Mouse (Mus musculus) limb, embryonic 12.5 days (tissue): Measurements from ENCODE around the gene Rapgef2. TPM values are rescaled to one million over a fixed set of nuclear protein-coding genes. Genes with fewer than 3 reads are reported as not detected.

ENCODE experiments used
- ATAC-seq: fragments of 200-750 bp; cut with Nextera tagmentation; 2 replicates; pipeline ENCODE4 v1.8.0; 2017; ENCODE audit warnings: low read depth, moderate TSS enrichment; ENCODE audit not compliant: insufficient number of reproducible peaks, insufficient read depth, low FRiP score, low TSS enrichment
- H3K27ac ChIP-seq: fragments of 300-500 bp; sonication (generic); 2 replicates; pipeline ENCODE4 v1.5.1; 2016; ENCODE audit warnings: mild to moderate bottlenecking, moderate library complexity
- H3K27me3 ChIP-seq: fragments of 300-500 bp; sonication (generic); 2 replicates; pipeline ENCODE4 v1.6.1; 2016; ENCODE audit warnings: mild to moderate bottlenecking, moderate library complexity
- H3K36me3 ChIP-seq: fragments of 300-500 bp; sonication (generic); 2 replicates; pipeline ENCODE4 v1.6.1; 2016; ENCODE audit warnings: mild to moderate bottlenecking, moderate library complexity
- H3K4me1 ChIP-seq: fragments of 300-500 bp; sonication (generic); replicated peaks from 2 replicates; pipeline ENCODE4 v1.6.1; 2016
- H3K4me2 ChIP-seq: fragments of 300-500 bp; sonication (generic); 2 replicates; pipeline ENCODE4 v1.6.1; 2016; ENCODE audit warnings: mild to moderate bottlenecking, moderate library complexity
- H3K4me3 ChIP-seq: fragments of 300-500 bp; sonication (generic); replicated peaks from 2 replicates; pipeline ENCODE4 v1.5.1; 2016; ENCODE audit warnings: mild to moderate bottlenecking
- H3K9ac ChIP-seq: fragments of 300-500 bp; sonication (generic); replicated peaks from 2 replicates; pipeline ENCODE4 v1.6.1; 2016; ENCODE audit warnings: mild to moderate bottlenecking, moderate library complexity
- H3K9me3 ChIP-seq: fragments of 300-500 bp; sonication (generic); 2 replicates; pipeline ENCODE4 v1.6.1; 2016; ENCODE audit warnings: mild to moderate bottlenecking, moderate library complexity
- WGBS: fragments of 180-500 bp; shearing (Covaris S2); methylation state at CpG from one replicate; pipeline ENCODE4 v1.1.7; 2016; 5-methylcytosine and 5-hydroxymethylcytosine counted together
- polyA plus RNA-seq: library from polyadenylated mRNA; unstranded; fragments of >200 nt; fragmentation: Nextera tagmentation; extraction: Ambion mirVana; gene quantifications from 2 replicates; pipeline ENCODE4 v1.2.1, GENCODE M21; 2016

Rapgef2 gene
- polyA plus RNA-seq, 1 experiment from 2014 or later: 9.8 TPM

- Histone ChIP-seq H3K9me3 (no peaks in the 10 kb centered on the region), H3K27ac (peak overlapping the region; percentile 29; the same call in 1 of the 2 replicates), H3K36me3 (no peaks in the 10 kb centered on the region), H3K27me3 (no peaks in the 10 kb centered on the region), H3K4me2 (no peak overlapping the region), H3K4me3 (no peak overlapping the region), H3K4me1 (0 out of 2 replicates have a peak, but pooled peaks cover 3% of the 10 kb centered on the region), H3K9ac (no peak overlapping the region)
- ATAC-seq: no peak
- 67% methylated on average over 6 of the region's 6 CpGs for WGBS
Measured at GRCm38 (mm10) chr3:79161834-79162401, 124.4 kb downstream of the Rapgef2 start.

GRCm38 (mm10) chr3:79161093-79161723 is 125.1 kb downstream of the Rapgef2 start:
- Histone ChIP-seq H3K9me3 (no peaks in the 10 kb centered on the region), H3K4me3 (no peak overlapping the region), H3K4me1 (0 out of 2 replicates have a peak, but pooled peaks cover 3% of the 10 kb centered on the region), H3K4me2 (no peak overlapping the region), H3K36me3 (no peaks in the 10 kb centered on the region), H3K9ac (no peak overlapping the region), H3K27ac (no peak overlapping the region), H3K27me3 (no peaks in the 10 kb centered on the region)
- 74% methylated on average over 6 of the region's 6 CpGs for WGBS
- no peak for ATAC-seq

- Histone ChIP-seq H3K27ac (no peak overlapping the region), H3K4me3 (no peak overlapping the region), H3K9me3 (no peaks in the 10 kb centered on the region), H3K4me1 (0 out of 2 replicates have a peak, but pooled peaks cover 3% of the 10 kb centered on the region), H3K9ac (no peak overlapping the region), H3K36me3 (no peaks in the 10 kb centered on the region), H3K27me3 (no peaks in the 10 kb centered on the region), H3K4me2 (no peak overlapping the region)
- no peak for ATAC-seq
Measured at GRCm38 (mm10) chr3:79158254-79158653, 128.1 kb downstream of the Rapgef2 start.

GRCm38 (mm10) chr3:79153039-79153487 is 133.3 kb downstream of the Rapgef2 start:
- ATAC-seq: no peak
- no peak overlapping the region for H3K4me3 ChIP-seq
- no peak overlapping the region for H3K9ac ChIP-seq
- H3K4me2 ChIP-seq: no peak overlapping the region
- H3K27me3 ChIP-seq: no peaks in the 10 kb centered on the region
- H3K4me1 ChIP-seq: no peaks in the 10 kb centered on the region
- WGBS: 81% methylated on average over 5 of the region's 5 CpGs
- H3K36me3 ChIP-seq: no peaks in the 10 kb centered on the region
- H3K27ac ChIP-seq: no peak overlapping the region
- no peaks in the 10 kb centered on the region for H3K9me3 ChIP-seq

- H3K9me3 ChIP-seq: no peaks in the 10 kb centered on the region
- 53% methylated on average over 10 of the region's 10 CpGs for WGBS
- H3K27me3 ChIP-seq: no peaks in the 10 kb centered on the region
- no peaks in the 10 kb centered on the region for H3K36me3 ChIP-seq
- H3K4me1 ChIP-seq: peaks cover 16% of the 10 kb centered on the region
- H3K4me2 ChIP-seq: peak overlapping the region; percentile 25
- no peak for ATAC-seq
- H3K4me3 ChIP-seq: no peak overlapping the region
- peak overlapping the region; percentile 45; the same call in 1 of the 2 replicates for H3K27ac ChIP-seq
- no peak overlapping the region for H3K9ac ChIP-seq
Measured at GRCm38 (mm10) chr3:79145407-79146055, 140.8 kb downstream of the Rapgef2 start.

GRCm38 (mm10) chr3:79144672-79145406 is 141.5 kb downstream of the Rapgef2 start:
- ATAC-seq: no peak
- Histone ChIP-seq H3K4me3 (no peak overlapping the region), H3K4me1 (peaks cover 16% of the 10 kb centered on the region), H3K27ac (peak overlapping the region; percentile 45), H3K9me3 (no peaks in the 10 kb centered on the region), H3K36me3 (no peaks in the 10 kb centered on the region), H3K4me2 (peak overlapping the region; percentile 25), H3K27me3 (no peaks in the 10 kb centered on the region), H3K9ac (no peak overlapping the region)
- WGBS: 33% methylated on average over 13 of the region's 13 CpGs

GRCm38 (mm10) chr3:79144085-79144484 is 142.2 kb downstream of the Rapgef2 start:
- no peak for ATAC-seq
- Histone ChIP-seq H3K9me3 (no peaks in the 10 kb centered on the region), H3K4me2 (no peak overlapping the region), H3K27me3 (no peaks in the 10 kb centered on the region), H3K4me1 (peaks cover 16% of the 10 kb centered on the region), H3K36me3 (no peaks in the 10 kb centered on the region), H3K4me3 (no peak overlapping the region), H3K27ac (no peak overlapping the region), H3K9ac (no peak overlapping the region)
- WGBS: 67% methylated on average over 6 of the region's 6 CpGs

- H3K4me3 ChIP-seq: no peak overlapping the region
- H3K9me3 ChIP-seq: no peaks in the 10 kb centered on the region
- no peaks in the 10 kb centered on the region for H3K27me3 ChIP-seq
- no peaks in the 10 kb centered on the region for H3K36me3 ChIP-seq
- H3K9ac ChIP-seq: no peak overlapping the region
- H3K4me1 ChIP-seq: no peaks in the 10 kb centered on the region
- no peak overlapping the region for H3K27ac ChIP-seq
- H3K4me2 ChIP-seq: no peak overlapping the region
- no peak for ATAC-seq
- 81% methylated on average over 3 of the region's 3 CpGs for WGBS
Measured at GRCm38 (mm10) chr3:79139245-79139644, 147.1 kb downstream of the Rapgef2 start.

- H3K9me3 ChIP-seq: no peaks in the 10 kb centered on the region
- no peaks in the 10 kb centered on the region for H3K36me3 ChIP-seq
- H3K4me1 ChIP-seq: no peaks in the 10 kb centered on the region
- H3K27ac ChIP-seq: no peak overlapping the region
- no peaks in the 10 kb centered on the region for H3K27me3 ChIP-seq
- ATAC-seq: no peak
- H3K4me3 ChIP-seq: no peak overlapping the region
- H3K9ac ChIP-seq: no peak overlapping the region
- H3K4me2 ChIP-seq: no peak overlapping the region
Measured at GRCm38 (mm10) chr3:79138601-79139000, 147.7 kb downstream of the Rapgef2 start.

- no peak for ATAC-seq
- no peaks in the 10 kb centered on the region for H3K9me3 ChIP-seq
- WGBS: 85% methylated on average over 3 of the region's 3 CpGs
Measured at GRCm38 (mm10) chr3:79130991-79131390, 155.3 kb downstream of the Rapgef2 start.

GRCm38 (mm10) chr3:79129044-79129600 is 157.2 kb downstream of the Rapgef2 start:
- no peaks in the 10 kb centered on the region for H3K9me3 ChIP-seq
- H3K4me1 ChIP-seq: no peaks in the 10 kb centered on the region
- no peak for ATAC-seq
- no peaks in the 10 kb centered on the region; the same call in 1 of the 2 replicates for H3K36me3 ChIP-seq
- no peak overlapping the region for H3K9ac ChIP-seq
- 77% methylated on average over 6 of the region's 6 CpGs for WGBS
- H3K4me2 ChIP-seq: no peak overlapping the region
- H3K4me3 ChIP-seq: no peak overlapping the region
- H3K27ac ChIP-seq: no peak overlapping the region
- no peaks in the 10 kb centered on the region for H3K27me3 ChIP-seq

More at GRCm38 (mm10) chr3:79130991-79131390, 155.3 kb downstream of the Rapgef2 start:
- H3K4me1 ChIP-seq: no peaks in the 10 kb centered on the region
- no peaks in the 10 kb centered on the region for H3K27me3 ChIP-seq
- H3K9ac ChIP-seq: no peak overlapping the region
- H3K4me3 ChIP-seq: no peak overlapping the region
- no peak overlapping the region for H3K4me2 ChIP-seq
- H3K36me3 ChIP-seq: no peaks in the 10 kb centered on the region; the same call in 1 of the 2 replicates
- H3K27ac ChIP-seq: no peak overlapping the region
